Mouse (Mus musculus) MEL (cell line): ENCODE data around the gene Morf4l2. TPM values are rescaled to one million over a fixed set of nuclear protein-coding genes. Genes with fewer than 3 reads are reported as not detected.
"Not testable (repeated sequence)": the region's sequence is repeated elsewhere in the genome, so short reads cannot be mapped to it uniquely, and the experiment has no call there.

Experiments used
- DNase-seq: peaks from one replicate; pipeline ENCODE4 v3.0.0; 2011; ENCODE audit warnings: low read depth, low spot score
- H3K27ac ChIP-seq: 2 replicates; pipeline ENCODE4 v1.5.1; 2012; ENCODE audit warnings: low read depth, mild to moderate bottlenecking, control low read depth, low read length, moderate library complexity; ENCODE audit not compliant: control insufficient read depth
- H3K27me3 ChIP-seq, 2 experiments: fragments of 150-350 bp in 1 of 2; sonication (generic) in 1 of 2; 2 replicates each; pipeline ENCODE4 v1.6.1; 2012; ENCODE audit warnings: low read length in 2 of 2, mild to moderate bottlenecking in 2 of 2, improper control_type of control experiment in 1 of 2, moderate library complexity in 1 of 2; ENCODE audit not compliant: insufficient read depth in 2 of 2, control insufficient read depth in 1 of 2
- H3K36me3 ChIP-seq, 2 experiments: 2 replicates each; pipeline ENCODE4 v1.6.1; 2012 to 2014; ENCODE audit warnings: low read length in 2 of 2, improper control_type of control experiment in 1 of 2, inconsistent platforms in 1 of 2, mild to moderate bottlenecking in 1 of 2; ENCODE audit not compliant: insufficient read depth in 2 of 2, control insufficient read depth in 1 of 2
- H3K4me1 ChIP-seq, 2 experiments: fragments of 150-350 bp in 1 of 2; sonication (generic) in 1 of 2; 2 replicates each; pipeline ENCODE4 v1.6.1; 2012; ENCODE audit warnings: low read length in 2 of 2, improper control_type of control experiment in 1 of 2, mild to moderate bottlenecking in 1 of 2; ENCODE audit not compliant: insufficient read depth in 2 of 2, control insufficient read depth in 1 of 2
- H3K4me3 ChIP-seq, 2 experiments: fragments of 150-350 bp in 1 of 2; sonication (generic) in 1 of 2; 2 replicates each; pipeline ENCODE4 v1.5.1; 2012; ENCODE audit warnings: low read depth in 2 of 2, low read length in 2 of 2, mild to moderate bottlenecking in 2 of 2, moderate library complexity in 2 of 2, control low read depth in 1 of 2, improper control_type of control experiment in 1 of 2; ENCODE audit not compliant: control insufficient read depth in 1 of 2, insufficient read depth in 1 of 2
- H3K79me2 ChIP-seq: 2 replicates; pipeline ENCODE4 v1.6.1; 2012; ENCODE audit warnings: mild to moderate bottlenecking, low read length, moderate library complexity; ENCODE audit not compliant: control insufficient read depth, poor library complexity, insufficient read depth
- H3K9ac ChIP-seq: 2 replicates; pipeline ENCODE4 v1.6.1; 2012; ENCODE audit warnings: low read depth, mild to moderate bottlenecking, control low read depth, low read length, moderate library complexity; ENCODE audit not compliant: control insufficient read depth, poor library complexity, severe bottlenecking
- H3K9me3 ChIP-seq: fragments of 150-350 bp; sonication (generic); replicated peaks from 2 replicates; pipeline ENCODE4 v1.6.1; 2012; ENCODE audit warnings: mild to moderate bottlenecking, low read length, improper control_type of control experiment, moderate library complexity; ENCODE audit not compliant: insufficient read depth
- BHLHE40 ChIP-seq: IDR thresholded peaks from 2 replicates; pipeline ENCODE4 v1.6.1; 2012; ENCODE audit warnings: low read depth, mild to moderate bottlenecking, inconsistent platforms, low read length, improper control_type of control experiment, borderline replicate concordance
- EP300 ChIP-seq, 2 experiments: IDR thresholded peaks; 2 replicates each; pipeline ENCODE4 v1.6.1; 2011; ENCODE audit warnings: improper control_type of control experiment in 2 of 2, low read length in 2 of 2, low read depth in 1 of 2, mild to moderate bottlenecking in 1 of 2
- RCOR1 ChIP-seq: IDR thresholded peaks from 2 replicates; pipeline ENCODE4 v1.6.1; 2012; ENCODE audit warnings: low read depth, mild to moderate bottlenecking, inconsistent platforms, low read length, improper control_type of control experiment
- TAL1 ChIP-seq: IDR thresholded peaks from 2 replicates; pipeline ENCODE4 v1.6.1; 2012; ENCODE audit warnings: mild to moderate bottlenecking, inconsistent platforms, low read length, moderate library complexity, mixed read lengths
- TCF12 ChIP-seq: IDR thresholded peaks from 2 replicates; pipeline ENCODE4 v1.6.1; 2014; ENCODE audit warnings: low read depth, mild to moderate bottlenecking, inconsistent platforms, low read length, improper control_type of control experiment, moderate library complexity
- polyA plus RNA-seq, 2 experiments: library from polyadenylated mRNA; stranded (reverse) in 1 of 2; unstranded in 1 of 2; fragments of >175 nt in 1 of 2; fragments of >200 nt in 1 of 2; gene quantifications; 2 replicates each; pipeline versions ENCODE4 v1.2.1 to v1.2.4; 2012; ENCODE audit warnings: low replicate concordance in 2 of 2, low read depth in 1 of 2; ENCODE audit not compliant: insufficient read length in 2 of 2, insufficient read depth in 1 of 2, missing spikeins in 1 of 2
- total RNA-seq: library from RNA; depleted of rRNA; stranded (reverse); fragments of 300-350 nt; gene quantifications from 2 replicates; pipeline ENCODE4 v1.2.3, GENCODE M21; 2012; rRNA removed

The Morf4l2 gene
- total and polyA plus RNA-seq, 3 experiments: 617 to 921 TPM; not detected in 1

GRCm38 (mm10) chrX:136692294-136692675 is 51.2 kb downstream of the Morf4l2 start:
- H3K79me2 ChIP-seq: no peaks in the 10 kb centered on the region
- no peaks in the 10 kb centered on the region for H3K9me3 ChIP-seq
- no peaks in the 10 kb centered on the region; a peak in 2 of 4 replicates for H3K27me3 ChIP-seq
- H3K36me3 ChIP-seq: no peaks in the 10 kb centered on the region
- H3K4me1 ChIP-seq: no peaks in the 10 kb centered on the region
- H3K4me3 ChIP-seq: no peak overlapping the region
- TF ChIP-seq TAL1 (no peak), TCF12 (no peak), BHLHE40 (no peak), RCOR1 (no peak), EP300 (IDR thresholded peaks at IDR 0.05; ENCODE audit: low read depth in 1 of 2, low read length in 2 of 2) (no peak)
- no peak overlapping the region for H3K27ac ChIP-seq
- DNase-seq: no peak
- H3K9ac ChIP-seq: no peak overlapping the region

GRCm38 (mm10) chrX:136691606-136692293 is 51.7 kb downstream of the Morf4l2 start:
- H3K9ac ChIP-seq, H3K4me1 ChIP-seq, H3K9me3 ChIP-seq, H3K4me3 ChIP-seq, DNase-seq, H3K27me3 ChIP-seq, H3K27ac ChIP-seq, H3K36me3 ChIP-seq, H3K79me2 ChIP-seq: not testable (repeated sequence)

Other genes starting within 250 kb of the Morf4l2 start
- gene Kir3dl1, start 225.7 kb downstream of the Morf4l2 start, total RNA-seq: not detected in 2 replicates
- not detected for gene Kir3dl1, start 225.7 kb downstream of the Morf4l2 start, polyA plus RNA-seq
- gene Kir3dl2, start 199.6 kb downstream of the Morf4l2 start, total RNA-seq: not detected in 2 replicates
- gene Kir3dl2, start 199.6 kb downstream of the Morf4l2 start, polyA plus RNA-seq: not detected
- gene Tceal3, start 152.8 kb downstream of the Morf4l2 start, total RNA-seq: not detected in 2 replicates
- not detected for gene Tceal3, start 152.8 kb downstream of the Morf4l2 start, polyA plus RNA-seq
- gene Tceal1, start 35.7 kb downstream of the Morf4l2 start, total RNA-seq: not detected in 2 replicates
- gene Tceal1, start 35.7 kb downstream of the Morf4l2 start, polyA plus RNA-seq: not detected
- not detected in 2 replicates for gene Glra4, start 36.5 kb upstream of the Morf4l2 start, total RNA-seq
- gene Glra4, start 36.5 kb upstream of the Morf4l2 start, polyA plus RNA-seq: under 1 TPM in 1 of 2 experiments, not detected in 1; 0.13 TPM
- gene Plp1, start 79.0 kb upstream of the Morf4l2 start, total RNA-seq: 1.0 and 1.2 TPM in 2 replicates
- gene Plp1, start 79.0 kb upstream of the Morf4l2 start, polyA plus RNA-seq: 10 to 100 TPM in 1 of 2 experiments, 1 to 10 TPM in 1; 2.5 to 30.8 TPM
- not detected in 2 replicates for gene Rab9b, start 125.1 kb upstream of the Morf4l2 start, total RNA-seq
- gene Rab9b, start 125.1 kb upstream of the Morf4l2 start, polyA plus RNA-seq: not detected
- not detected in 2 replicates for gene H2bfm, start 183.6 kb upstream of the Morf4l2 start, total RNA-seq
- not detected for gene H2bfm, start 183.6 kb upstream of the Morf4l2 start, polyA plus RNA-seq
- not detected in 2 replicates for gene Tmsb15b2, start 231.8 kb upstream of the Morf4l2 start, total RNA-seq
- not detected for gene Tmsb15b2, start 231.8 kb upstream of the Morf4l2 start, polyA plus RNA-seq
- gene Tmsb15l, start 233.2 kb upstream of the Morf4l2 start, total RNA-seq: not detected in 2 replicates
- not detected for gene Tmsb15l, start 233.2 kb upstream of the Morf4l2 start, polyA plus RNA-seq
- not detected in 2 replicates for gene Tmsb15b1, start 233.2 kb upstream of the Morf4l2 start, total RNA-seq
- not detected for gene Tmsb15b1, start 233.2 kb upstream of the Morf4l2 start, polyA plus RNA-seq
- 0.04 TPM in 1 of 2 replicates, not detected in the other for gene Zcchc18, start 249.5 kb upstream of the Morf4l2 start, total RNA-seq
- under 1 TPM in 1 of 2 experiments, not detected in 1; 0.61 TPM for gene Zcchc18, start 249.5 kb upstream of the Morf4l2 start, polyA plus RNA-seq